In the genomic region with DNA sequence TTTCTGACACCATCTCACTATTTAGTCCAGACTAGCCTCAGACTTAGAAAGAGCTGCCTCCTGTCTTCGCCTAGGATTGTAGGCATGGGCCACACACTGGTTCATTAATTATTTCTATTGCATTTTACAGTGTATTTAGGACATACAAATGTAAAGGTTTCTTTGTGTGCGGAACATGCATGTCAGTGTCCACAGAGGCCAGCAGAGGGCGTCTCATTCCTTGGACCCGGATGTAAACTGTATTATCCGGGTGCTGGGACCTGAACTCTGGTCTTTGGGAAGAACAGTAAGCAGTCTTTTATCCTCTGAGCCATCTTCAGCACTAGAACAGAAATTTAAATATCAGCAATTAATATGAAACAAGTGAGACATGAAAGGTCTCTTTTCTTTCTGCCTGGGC, we compare ENCODE assay signal across 10 mouse cellular contexts. TPM values are rescaled to one million over a fixed set of nuclear protein-coding genes. Genes with fewer than 3 reads are reported as not detected.
DNase-seq lines count a peak whose midpoint lies in the region; ATAC-seq and TF ChIP-seq lines count a peak whose summit lies in the region.
"Had no signal": no experiment of that assay in that cellular context is flagged by ENCODE, and none has a peak within 500 bp of the region (broad histone marks: within the 10 kb centered on the region; RNA-seq: fewer than 3 reads in every experiment).

No protein-coding gene starts in this region.

- peaks cover 3% of the 10 kb centered on the region; the same call in 1 of the 2 replicates for H3K4me1 ChIP-seq in lung, postnatal 0 days (ENCODE audit: insufficient read depth, low read depth, low read length)
- peaks cover 35% of the 10 kb centered on the region for H3K4me1 ChIP-seq in hindbrain, embryonic 15.5 days (replicated peaks)
- peaks cover 23% of the 10 kb centered on the region for H3K4me1 ChIP-seq in neural tube, embryonic 14.5 days (ENCODE audit: control insufficient read depth, insufficient read depth, low read length)

- no peak overlapping the region for H3K9ac ChIP-seq in lung, postnatal 0 days (replicated peaks; ENCODE audit: low read depth)
- no peak overlapping the region for H3K9ac ChIP-seq in hindbrain, embryonic 15.5 days
- H3K9ac ChIP-seq in neural tube, embryonic 14.5 days (replicated peaks; ENCODE audit: low read depth, low read length), result no peak overlapping the region
- H3K9ac ChIP-seq: heart, embryonic 12.5 days had no signal

- no peak overlapping the region for H3K4me2 ChIP-seq in lung, postnatal 0 days (replicated peaks; ENCODE audit: low read depth, low read length)
- H3K4me2 ChIP-seq in hindbrain, embryonic 15.5 days, result peak overlapping the region; percentile 64
- H3K4me2 ChIP-seq in neural tube, embryonic 14.5 days (ENCODE audit: low read depth, low read length), result peak overlapping the region; percentile 48; the same call in 1 of the 2 replicates

- WGBS in lung, postnatal 0 days, result 81% methylated on average over 5 of the region's 5 CpGs
- WGBS in hindbrain, embryonic 15.5 days, result 82% methylated on average over 5 of the region's 5 CpGs
- 84% methylated on average over 5 of the region's 5 CpGs for WGBS in neural tube, embryonic 14.5 days

- DNase-seq in lung, postnatal 0 days (ENCODE audit: low spot score), result no peak
- DNase-seq in lung, postnatal 36 days, result no peak
- peak; percentile 23 for DNase-seq in embryo, embryonic 10.5 days (ENCODE audit: low spot score)
- no peak for DNase-seq in ovary, postnatal 36 days (ENCODE audit: low spot score)
- no peak for DNase-seq in adipocyte (ENCODE audit: low spot score)
- no peak for DNase-seq in left cerebral cortex, adult 11 months (ENCODE audit: low spot score)
- DNase-seq: right cerebral cortex, postnatal 14 days had no signal

- no peaks in the 10 kb centered on the region for H3K27me3 ChIP-seq in lung, postnatal 0 days (replicated peaks; ENCODE audit: insufficient read depth, low read length)
- H3K27me3 ChIP-seq in hindbrain, embryonic 15.5 days, result no peaks in the 10 kb centered on the region
- H3K27me3 ChIP-seq in neural tube, embryonic 14.5 days (ENCODE audit: control insufficient read depth, insufficient read depth, low read length), result no peaks in the 10 kb centered on the region
- H3K27me3 ChIP-seq: heart, embryonic 12.5 days had no signal

- H3K4me3 ChIP-seq in lung, postnatal 0 days (ENCODE audit: low read depth, low read length), result no peak overlapping the region
- H3K4me3 ChIP-seq in hindbrain, embryonic 15.5 days, result no peak overlapping the region
- no peak overlapping the region for H3K4me3 ChIP-seq in neural tube, embryonic 14.5 days (ENCODE audit: low read depth, low read length)

- ATAC-seq in lung, postnatal 0 days, result no peak
- no peak for ATAC-seq in hindbrain, embryonic 15.5 days (ENCODE audit: low FRiP score, low read depth)
- ATAC-seq in neural tube, embryonic 14.5 days (ENCODE audit: low read depth), result no peak

- no peak overlapping the region for H3K27ac ChIP-seq in lung, postnatal 0 days (ENCODE audit: low read length)
- H3K27ac ChIP-seq in hindbrain, embryonic 15.5 days (replicated peaks), result no peak overlapping the region
- H3K27ac ChIP-seq in neural tube, embryonic 14.5 days (ENCODE audit: low read depth, low read length), result no peak overlapping the region

- no peak for TF ChIP-seq EP300 in lung, postnatal 0 days (IDR thresholded peaks at IDR 0.05)

- H3K9me3 ChIP-seq in lung, postnatal 0 days (ENCODE audit: low read length), result no peaks in the 10 kb centered on the region
- no peaks in the 10 kb centered on the region for H3K9me3 ChIP-seq in hindbrain, embryonic 15.5 days
- H3K9me3 ChIP-seq in neural tube, embryonic 14.5 days (ENCODE audit: control insufficient read depth, low read length), result no peaks in the 10 kb centered on the region
- H3K9me3 ChIP-seq: heart, embryonic 12.5 days had no signal

- H3K36me3 ChIP-seq in lung, postnatal 0 days (ENCODE audit: insufficient read depth, low read length), result no peaks in the 10 kb centered on the region
- peaks cover 10% of the 10 kb centered on the region for H3K36me3 ChIP-seq in hindbrain, embryonic 15.5 days
- peaks cover 15% of the 10 kb centered on the region for H3K36me3 ChIP-seq in neural tube, embryonic 14.5 days (ENCODE audit: control insufficient read depth, insufficient read depth, low read length)

- TF ChIP-seq CTCF in lung, postnatal 0 days (IDR thresholded peaks at IDR 0.05), result peak; percentile 38

RNA-seq across cellular contexts. Expression of gene Dhx30, which starts 16.5 kb away (rescaled TPM):
- polyA plus RNA-seq in lung, postnatal 0 days (2015; fragmentation: Nextera tagmentation; extraction: Ambion mirVana), result 51.7 and 56.7 TPM in 2 replicates
- 168 and 179 TPM in 2 replicates for polyA plus RNA-seq in hindbrain, embryonic 15.5 days (2015; fragmentation: Nextera tagmentation; extraction: Ambion mirVana)
- polyA plus RNA-seq in neural tube, embryonic 14.5 days (2014; fragmentation: Nextera tagmentation; extraction: Ambion mirVana), result 178 and 207 TPM in 2 replicates

RNA-seq across cellular contexts. Expression of gene Smarcc1, which starts 16.7 kb away (rescaled TPM):
- 26.4 and 29.2 TPM in 2 replicates for polyA plus RNA-seq in lung, postnatal 0 days (2015; fragmentation: Nextera tagmentation; extraction: Ambion mirVana)
- 92.4 and 95.1 TPM in 2 replicates for polyA plus RNA-seq in hindbrain, embryonic 15.5 days (2015; fragmentation: Nextera tagmentation; extraction: Ambion mirVana)
- polyA plus RNA-seq in neural tube, embryonic 14.5 days (2014; fragmentation: Nextera tagmentation; extraction: Ambion mirVana), result 89.0 and 90.4 TPM in 2 replicates
